Mouse (Mus musculus): ENCODE measurements at regions not wholly inside any gene's neighbourhood (a gene's known extent, or its start where the extent isn't known, plus 50 kb on each side); places are given as distances from the start of the nearest gene placed in this dataset.

GRCm38 (mm10) chr10:117515777-117516501 lies 113.4 kb upstream of the Cpm start:
- no peak for TF ChIP-seq CTCF (IDR thresholded peaks at IDR 0.05; ENCODE audit: control insufficient read depth, insufficient read depth, insufficient replicate concordance, low read depth, low read length)
- no peak for TF ChIP-seq POLR2A (IDR thresholded peaks at IDR 0.05; ENCODE audit: control insufficient read depth, low read depth, low read length)

Measured in testis, adult 2 months (tissue).